Mouse (Mus musculus) hindbrain, embryonic 16.5 days (tissue): ENCODE results near the gene Rab13. TPM values are rescaled to one million over a fixed set of nuclear protein-coding genes. Genes with fewer than 3 reads are reported as not detected.

Experiments
- ATAC-seq: fragments of 200-750 bp; cut with Nextera tagmentation; 2 replicates; pipeline ENCODE4 v1.8.0; 2017; ENCODE audit warnings: moderate TSS enrichment, moderate library complexity
- H3K27ac ChIP-seq: fragments of 300-500 bp; sonication (generic); 2 replicates; pipeline ENCODE4 v1.5.1; 2014; ENCODE audit warnings: low read depth, mild to moderate bottlenecking, control low read depth, low read length, moderate library complexity
- H3K27me3 ChIP-seq: fragments of 300-500 bp; sonication (generic); replicated peaks from 2 replicates; pipeline ENCODE4 v1.6.1; 2014; ENCODE audit warnings: low read length; ENCODE audit not compliant: control insufficient read depth, insufficient read depth
- H3K36me3 ChIP-seq: fragments of 300-500 bp; sonication (generic); 2 replicates; pipeline ENCODE4 v1.6.1; 2014; ENCODE audit warnings: mild to moderate bottlenecking, low read length, moderate library complexity, mixed read lengths; ENCODE audit not compliant: control insufficient read depth, insufficient read depth
- H3K4me1 ChIP-seq: fragments of 300-500 bp; sonication (generic); 2 replicates; pipeline ENCODE4 v1.6.1; 2014; ENCODE audit warnings: low read depth, low read length; ENCODE audit not compliant: control insufficient read depth, insufficient read depth
- H3K4me2 ChIP-seq: fragments of 300-500 bp; sonication (generic); 2 replicates; pipeline ENCODE4 v1.6.1; 2014; ENCODE audit warnings: mild to moderate bottlenecking, low read length, control low read depth, moderate library complexity
- H3K4me3 ChIP-seq: fragments of 300-500 bp; sonication (generic); 2 replicates; pipeline ENCODE4 v1.5.1; 2014; ENCODE audit warnings: mild to moderate bottlenecking, low read length, control low read depth, moderate library complexity
- H3K9ac ChIP-seq: fragments of 300-500 bp; sonication (generic); 2 replicates; pipeline ENCODE4 v1.6.1; 2014; ENCODE audit warnings: low read depth, mild to moderate bottlenecking, control low read depth, low read length, moderate library complexity
- H3K9me3 ChIP-seq: fragments of 300-500 bp; sonication (generic); 2 replicates; pipeline ENCODE4 v1.6.1; 2014; ENCODE audit warnings: mild to moderate bottlenecking, low read length, moderate library complexity; ENCODE audit not compliant: control insufficient read depth
- WGBS: fragments of 180-500 bp; shearing (Covaris S2); extraction: QIAGEN DNeasy Blood & Tissue Kit; methylation state at CpG from one replicate; pipeline ENCODE4 v1.1.7; 2014; 5-methylcytosine and 5-hydroxymethylcytosine counted together
- polyA plus RNA-seq: library from polyadenylated mRNA; unstranded; fragments of >200 nt; fragmentation: Nextera tagmentation; extraction: Ambion mirVana; gene quantifications from 2 replicates; pipeline ENCODE4 v1.2.1, GENCODE M21; 2015

Rab13 gene
- 21.7 and 24.1 TPM in 2 replicates for polyA plus RNA-seq

DNA sequence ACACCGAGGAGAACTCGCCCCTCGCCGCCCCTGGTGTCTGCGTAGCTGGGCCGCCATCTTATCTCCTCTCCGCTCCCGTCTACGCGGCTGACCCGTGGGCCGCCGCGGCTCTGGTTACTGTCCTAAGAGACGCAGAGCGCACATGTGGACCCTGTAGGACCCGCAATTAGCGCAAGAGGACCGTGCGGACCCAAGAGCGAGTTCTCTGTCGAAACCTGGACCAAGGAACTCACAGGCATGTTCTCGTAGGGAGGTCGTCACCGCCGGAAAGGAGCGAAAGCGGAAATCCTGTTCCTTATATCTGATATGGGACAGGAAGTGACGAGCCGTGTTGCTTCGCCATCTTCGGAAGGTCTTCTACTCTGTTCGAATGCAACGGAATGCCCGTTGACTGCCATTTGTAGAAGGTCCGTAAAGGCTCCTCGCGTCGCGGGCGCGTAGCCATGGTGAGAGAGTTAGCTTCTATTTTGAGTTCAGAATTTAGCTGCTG, at the start of gene Rab13, which contains the start of gene Rps27:
Gene Rab13 (plus strand): TSS at position 319 of the 490 bp plus-strand sequence.
Gene Rps27 (minus strand): TSS at position 275 of the 490 bp plus-strand sequence.
- Histone ChIP-seq H3K4me3 (peak within 1 kb of the TSS; percentile 80), H3K27me3 (no peaks in the 10 kb centered on the region), H3K9ac (peak within 1 kb of the TSS; percentile 85), H3K4me2 (peak within 1 kb of the TSS; percentile 97), H3K36me3 (peaks cover 19% of the 10 kb centered on the region), H3K27ac (peak within 1 kb of the TSS; percentile 86), H3K4me1 (peaks cover 23% of the 10 kb centered on the region), H3K9me3 (no peaks in the 10 kb centered on the region)
- WGBS: under 1% methylated on average over 42 of the region's 42 CpGs
- peak; percentile 96 for ATAC-seq

DNA sequence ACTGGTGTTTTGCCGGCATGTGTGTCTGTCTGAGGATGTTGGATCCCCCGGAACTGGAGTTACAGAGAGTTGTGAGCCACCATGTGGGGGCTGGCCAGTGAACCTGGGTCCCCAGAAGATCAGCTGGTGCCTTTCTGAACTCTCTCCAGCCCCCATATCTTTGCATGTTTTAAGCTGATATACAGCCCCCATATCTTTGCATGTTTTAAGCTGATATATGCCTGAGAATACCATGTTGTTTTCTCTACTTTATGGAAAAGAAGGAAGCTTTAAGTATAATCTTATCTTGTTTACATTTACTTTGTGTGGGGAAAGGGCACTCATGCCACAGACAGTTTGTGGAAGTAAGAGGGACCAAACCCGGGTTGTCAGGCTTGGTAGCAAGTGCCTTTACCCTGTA, 33.9 kb upstream of the Rab13 start:
- Histone ChIP-seq H3K4me2 (no peak overlapping the region), H3K27ac (no peak overlapping the region), H3K4me3 (no peak overlapping the region), H3K4me1 (no peaks in the 10 kb centered on the region), H3K27me3 (no peaks in the 10 kb centered on the region), H3K9ac (no peak overlapping the region), H3K36me3 (no peaks in the 10 kb centered on the region), H3K9me3 (no peaks in the 10 kb centered on the region)
- no peak for ATAC-seq
- WGBS: 85% methylated on average over 3 of the region's 3 CpGs

DNA sequence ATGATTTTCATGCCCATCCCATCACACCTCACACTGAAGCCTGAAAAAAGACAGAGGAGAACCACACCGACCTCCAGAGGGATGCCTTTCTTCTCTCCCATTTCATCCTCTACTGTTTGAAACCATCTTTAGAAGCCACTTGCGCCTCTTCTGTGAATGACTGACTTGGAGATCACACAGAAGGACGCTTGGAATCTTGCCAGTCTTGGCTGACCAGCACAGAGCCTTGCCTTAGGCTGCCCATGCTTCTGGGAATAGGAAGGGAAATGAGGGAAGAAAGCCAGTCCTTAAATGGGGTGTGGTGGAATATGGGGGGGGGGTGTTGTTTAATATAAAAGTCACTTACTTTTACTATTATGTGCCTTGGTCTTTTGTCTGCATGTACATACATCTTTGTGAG, 29.9 kb upstream of the Rab13 start:
- Histone ChIP-seq H3K4me1 (no peaks in the 10 kb centered on the region), H3K9me3 (no peaks in the 10 kb centered on the region), H3K36me3 (no peaks in the 10 kb centered on the region), H3K27ac (no peak overlapping the region), H3K27me3 (no peaks in the 10 kb centered on the region), H3K4me2 (no peak overlapping the region), H3K4me3 (no peak overlapping the region), H3K9ac (no peak overlapping the region)
- 72% methylated on average over 3 of the region's 3 CpGs for WGBS
- no peak for ATAC-seq

DNA sequence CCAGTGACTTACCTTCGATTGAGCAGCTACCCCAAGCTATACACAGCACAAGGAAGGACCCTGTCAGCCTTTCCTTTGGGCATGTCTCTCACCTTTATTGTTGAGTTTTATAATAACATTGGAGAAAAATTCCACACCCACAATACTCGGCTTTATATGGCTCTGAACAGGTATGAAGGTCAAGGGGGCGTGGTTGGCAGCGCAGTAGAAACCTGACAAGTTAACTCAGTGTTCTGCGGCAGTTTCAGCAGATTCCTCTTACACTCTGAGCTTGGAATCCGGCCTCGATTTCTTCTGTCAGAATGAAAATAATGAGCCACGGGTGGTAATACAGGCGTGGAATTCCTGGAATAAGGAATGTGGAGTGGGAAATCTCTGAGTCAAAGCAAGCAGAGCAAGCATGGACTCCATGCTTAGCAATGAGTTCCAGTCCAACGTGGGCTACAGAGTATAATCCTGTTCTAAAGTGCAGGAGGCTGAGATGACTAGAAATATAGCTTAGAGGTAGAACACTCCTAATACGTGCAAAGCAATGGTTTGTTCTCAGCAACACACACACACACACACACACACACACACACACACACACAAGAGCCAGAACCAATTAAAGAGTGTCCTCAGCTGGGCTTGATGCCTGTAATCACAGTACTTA, 22.5 kb upstream of the Rab13 start:
- no peaks in the 10 kb centered on the region for H3K36me3 ChIP-seq
- WGBS: 78% methylated on average over 11 of the region's 11 CpGs
- no peak overlapping the region for H3K27ac ChIP-seq

DNA sequence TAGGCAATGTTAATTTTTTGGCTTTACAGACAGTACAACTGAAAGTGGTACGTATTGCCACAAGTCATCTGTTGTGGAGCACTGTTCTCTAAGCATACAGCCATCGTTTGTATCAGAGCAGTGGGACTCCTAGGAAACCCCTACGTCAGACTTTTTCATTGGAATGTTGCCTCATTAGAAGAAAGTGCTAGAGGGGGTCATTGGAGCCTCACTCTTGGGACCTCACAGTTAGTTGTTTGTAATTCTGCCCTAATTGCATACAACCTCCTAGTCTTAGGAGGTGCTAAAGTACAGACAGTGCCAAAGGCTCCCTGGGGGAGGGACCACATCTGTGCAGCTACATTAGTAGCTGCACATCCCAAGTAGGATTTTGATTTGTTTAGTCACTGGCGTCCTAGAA, 18.7 kb upstream of the Rab13 start:
- Histone ChIP-seq H3K4me1 (no peaks in the 10 kb centered on the region), H3K9me3 (no peaks in the 10 kb centered on the region), H3K27me3 (no peaks in the 10 kb centered on the region), H3K27ac (no peak overlapping the region), H3K4me2 (no peak overlapping the region), H3K9ac (no peak overlapping the region), H3K4me3 (no peak overlapping the region), H3K36me3 (no peaks in the 10 kb centered on the region)
- 0 out of 2 replicates have a peak, but pooled peaks have one; percentile 34 for ATAC-seq
- 60% methylated on average over 4 of the region's 4 CpGs for WGBS

More for the DNA sequence above, 22.5 kb upstream of the Rab13 start:
- Histone ChIP-seq H3K4me1 (no peaks in the 10 kb centered on the region), H3K4me2 (no peak overlapping the region), H3K4me3 (no peak overlapping the region), H3K9ac (no peak overlapping the region; the same call in 1 of the 2 replicates), H3K27me3 (no peaks in the 10 kb centered on the region), H3K9me3 (no peaks in the 10 kb centered on the region)
- no peak for ATAC-seq

DNA sequence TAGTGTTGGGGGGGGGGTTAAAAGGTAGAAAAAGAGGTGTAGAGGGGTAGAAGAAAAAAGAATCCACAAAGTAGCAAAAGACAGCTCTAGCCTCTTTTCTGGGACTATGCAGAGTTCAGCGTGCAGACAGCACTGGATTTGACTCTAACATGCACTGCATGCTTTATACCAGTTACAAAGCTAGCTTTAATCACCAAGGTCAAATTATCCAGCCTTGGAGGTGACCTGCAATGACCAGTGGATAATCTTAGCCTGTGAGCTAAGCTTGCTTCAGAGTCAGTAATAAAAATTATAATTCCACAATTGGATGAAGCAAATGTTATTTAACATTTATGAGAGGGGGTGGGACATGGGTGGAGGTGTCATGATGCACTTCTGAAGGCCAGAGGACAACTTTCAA, 17.9 kb upstream of the Rab13 start:
- no peaks in the 10 kb centered on the region for H3K36me3 ChIP-seq
- no peaks in the 10 kb centered on the region for H3K9me3 ChIP-seq
- H3K4me3 ChIP-seq: no peak overlapping the region
- no peaks in the 10 kb centered on the region for H3K27me3 ChIP-seq
- H3K27ac ChIP-seq: no peak overlapping the region
- WGBS: 85% methylated on average over 1 of the region's 1 CpGs
- no peaks in the 10 kb centered on the region for H3K4me1 ChIP-seq
- H3K9ac ChIP-seq: no peak overlapping the region
- no peak overlapping the region for H3K4me2 ChIP-seq
- ATAC-seq: no peak

DNA sequence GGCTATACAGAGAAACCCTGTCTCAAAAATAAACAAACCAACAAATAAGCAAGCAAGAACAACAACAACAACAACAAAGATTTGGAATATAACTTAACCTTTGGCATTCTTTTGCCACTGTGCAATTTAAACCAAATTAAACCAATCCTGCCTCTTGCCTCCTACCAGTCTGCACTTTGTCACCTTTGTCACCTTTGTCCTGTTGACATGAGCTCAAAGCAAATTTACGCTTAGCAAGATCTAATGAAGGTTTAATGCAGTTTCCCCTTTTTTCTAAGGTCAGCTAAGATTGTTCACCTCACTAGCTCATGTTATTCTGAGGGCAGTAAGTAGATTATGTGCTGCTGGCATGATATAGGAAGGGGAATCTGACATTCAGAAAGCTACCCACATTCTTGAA, 15.9 kb upstream of the Rab13 start:
- 83% methylated on average over 1 of the region's 1 CpGs for WGBS
- no peak for ATAC-seq

DNA sequence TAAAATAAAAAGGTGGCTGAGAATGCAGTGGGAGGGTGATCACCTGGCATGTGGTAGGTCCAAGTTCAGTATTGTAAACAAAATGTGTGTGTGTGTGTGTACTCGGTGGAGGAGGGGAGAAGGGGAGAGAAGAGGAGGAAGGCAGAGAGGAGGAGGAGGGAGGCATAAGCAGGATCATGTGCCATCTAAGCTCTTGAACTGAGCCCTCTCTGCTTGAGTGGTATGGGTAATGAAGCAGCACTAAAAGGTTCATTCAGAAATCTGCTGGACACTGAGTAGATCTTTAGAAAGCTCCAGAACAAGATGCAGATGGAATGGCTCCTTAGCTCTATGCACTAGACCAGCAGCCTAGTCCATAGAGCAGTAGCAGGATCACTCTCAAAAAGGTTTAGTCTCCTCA, 10.6 kb upstream of the Rab13 start:
- Histone ChIP-seq H3K9me3 (no peaks in the 10 kb centered on the region), H3K9ac (no peak overlapping the region), H3K4me3 (no peak overlapping the region), H3K4me1 (no peaks in the 10 kb centered on the region), H3K27me3 (no peaks in the 10 kb centered on the region), H3K27ac (no peak overlapping the region), H3K36me3 (peaks cover 2% of the 10 kb centered on the region; the same call in 1 of the 2 replicates), H3K4me2 (no peak overlapping the region)
- ATAC-seq: no peak
- 52% methylated on average over 1 of the region's 1 CpGs for WGBS

More for the DNA sequence above, 15.9 kb upstream of the Rab13 start:
- Histone ChIP-seq H3K27ac (no peak overlapping the region), H3K9me3 (no peaks in the 10 kb centered on the region), H3K4me1 (no peaks in the 10 kb centered on the region), H3K4me2 (no peak overlapping the region), H3K36me3 (no peaks in the 10 kb centered on the region), H3K27me3 (no peaks in the 10 kb centered on the region), H3K4me3 (no peak overlapping the region), H3K9ac (no peak overlapping the region)

DNA sequence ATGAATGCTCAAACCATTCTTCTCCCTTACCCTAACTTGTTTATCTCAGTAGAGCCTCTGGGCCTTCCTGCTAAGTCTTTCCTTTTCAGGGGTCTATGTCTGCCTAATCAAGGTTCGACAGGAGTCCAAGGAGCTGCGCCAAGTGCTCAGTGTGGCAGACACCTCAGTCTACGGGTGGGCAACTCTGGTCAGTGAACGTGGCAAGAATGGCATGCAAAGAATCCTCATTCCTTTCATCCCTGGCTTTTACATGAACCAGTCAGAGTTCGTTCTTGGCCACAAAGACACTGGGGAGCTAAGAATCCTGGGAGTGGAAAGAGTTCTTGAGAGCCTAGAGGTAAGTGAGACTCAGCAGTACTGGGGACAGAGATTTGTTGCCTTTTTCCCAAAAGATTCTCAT, 9.9 kb upstream of the Rab13 start:
- WGBS: 74% methylated on average over 5 of the region's 5 CpGs
- Histone ChIP-seq H3K4me1 (no peaks in the 10 kb centered on the region), H3K27ac (no peak overlapping the region), H3K36me3 (peaks cover 10% of the 10 kb centered on the region), H3K4me3 (no peak overlapping the region), H3K27me3 (no peaks in the 10 kb centered on the region), H3K9ac (no peak overlapping the region), H3K9me3 (no peaks in the 10 kb centered on the region), H3K4me2 (no peak overlapping the region)
- no peak for ATAC-seq
